In genomic region chr16:96923941-96924340, GRCm38 (mm10) we compare ENCODE assay signal across 21 mouse cellular contexts.
"Had no signal": no experiment of that assay in that cellular context is flagged by ENCODE, and none has a peak within 500 bp of the region (broad histone marks: within the 10 kb centered on the region; RNA-seq: fewer than 3 reads in every experiment).

No protein-coding gene starts in this region.

- ATAC-seq: liver, postnatal 0 days; lung, postnatal 0 days; midbrain, embryonic 13.5 days; midbrain, embryonic 15.5 days had no signal

- H3K27me3 ChIP-seq: lung, embryonic 15.5 days; midbrain, embryonic 13.5 days; midbrain, embryonic 15.5 days; neural tube, embryonic 13.5 days; neural tube, embryonic 15.5 days had no signal

- H3K27ac ChIP-seq: lung, embryonic 15.5 days; macrophage; midbrain, embryonic 13.5 days; midbrain, embryonic 15.5 days; neural tube, embryonic 13.5 days; neural tube, embryonic 15.5 days had no signal

- H3K9ac ChIP-seq: liver, postnatal 0 days; lung, embryonic 15.5 days; midbrain, embryonic 13.5 days; midbrain, embryonic 15.5 days; neural tube, embryonic 13.5 days; neural tube, embryonic 15.5 days had no signal

- H3K9me3 ChIP-seq: lung, embryonic 15.5 days; midbrain, embryonic 13.5 days; midbrain, embryonic 15.5 days; neural tube, embryonic 13.5 days; neural tube, embryonic 15.5 days had no signal

- H3K4me2 ChIP-seq: lung, embryonic 15.5 days; midbrain, embryonic 11.5 days; midbrain, embryonic 13.5 days; midbrain, embryonic 15.5 days; neural tube, embryonic 13.5 days; neural tube, embryonic 15.5 days had no signal

- DNase-seq: liver, postnatal 0 days; lung, adult 2 months; lung, postnatal 14 days; lung, postnatal 36 days; retina, postnatal 1 day; right cerebral cortex, adult 18-20 months; right cerebral cortex, postnatal 25 days; right cerebral cortex, postnatal 4 days; spleen, adult 18-20 months; thymus, adult 2 months; thymus, postnatal 25 days; thymus, postnatal 4 days had no signal

- H3K4me3 ChIP-seq: lung, embryonic 15.5 days; megakaryocyte, embryonic 14.5 days; midbrain, embryonic 13.5 days; midbrain, embryonic 15.5 days; neural tube, embryonic 13.5 days; neural tube, embryonic 15.5 days had no signal

- H3K36me3 ChIP-seq: lung, embryonic 15.5 days; midbrain, embryonic 13.5 days; midbrain, embryonic 15.5 days; neural tube, embryonic 13.5 days; neural tube, embryonic 15.5 days had no signal

- H3K4me1 ChIP-seq: lung, embryonic 15.5 days; megakaryocyte, embryonic 14.5 days had no signal
